Mouse (Mus musculus): Measurements from ENCODE around the gene Iqgap2.

DNA sequence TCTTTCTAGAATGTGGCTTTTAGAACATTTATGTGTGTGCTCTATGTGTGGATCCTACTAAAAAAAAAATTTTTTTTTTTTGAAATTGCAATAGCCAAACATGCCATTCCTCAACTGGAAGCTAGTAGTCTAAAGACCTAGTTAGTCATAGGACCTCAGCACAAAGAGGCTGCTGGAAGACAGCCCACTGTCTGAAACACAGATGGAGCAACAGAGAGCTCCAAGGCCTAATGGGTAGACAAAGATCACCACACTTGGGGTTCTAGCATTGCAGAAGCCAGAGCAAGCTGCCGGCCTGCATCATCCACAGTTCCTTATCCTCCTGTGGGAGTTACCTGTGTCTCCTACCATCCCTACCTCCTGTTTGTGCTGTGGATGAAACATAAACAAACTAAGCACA lies 251.3 kb downstream of the Iqgap2 start:
- no peak for TF ChIP-seq FLI1 (IDR thresholded peaks at IDR 0.05; ENCODE audit: low read length)
- no peak for TF ChIP-seq GATA1 (IDR thresholded peaks at IDR 0.05; ENCODE audit: borderline replicate concordance, low read length)

All from megakaryocyte, embryonic 14.5 days (primary cell).